Mouse (Mus musculus) mouse embryonic stem cell (cell line): ENCODE data around the gene Cmc2.

Experiments
- in situ Hi-C, 2 experiments: fragments of 300-500 bp; cut with MboI; formaldehyde crosslinking; loops; 1 replicate in 1 of 2; 3 replicates in 1 of 2; pipeline ENCODE4 v1.14.3; 2019 to 2020; ENCODE audit warnings: low sequenced_read_pairs in 2 of 2, low pct_unique_long_range_greater_than_20kb in 1 of 2, mixed read lengths in 1 of 2; ENCODE audit not compliant: unreplicated experiment in 1 of 2

Gene Cmc2

DNA sequence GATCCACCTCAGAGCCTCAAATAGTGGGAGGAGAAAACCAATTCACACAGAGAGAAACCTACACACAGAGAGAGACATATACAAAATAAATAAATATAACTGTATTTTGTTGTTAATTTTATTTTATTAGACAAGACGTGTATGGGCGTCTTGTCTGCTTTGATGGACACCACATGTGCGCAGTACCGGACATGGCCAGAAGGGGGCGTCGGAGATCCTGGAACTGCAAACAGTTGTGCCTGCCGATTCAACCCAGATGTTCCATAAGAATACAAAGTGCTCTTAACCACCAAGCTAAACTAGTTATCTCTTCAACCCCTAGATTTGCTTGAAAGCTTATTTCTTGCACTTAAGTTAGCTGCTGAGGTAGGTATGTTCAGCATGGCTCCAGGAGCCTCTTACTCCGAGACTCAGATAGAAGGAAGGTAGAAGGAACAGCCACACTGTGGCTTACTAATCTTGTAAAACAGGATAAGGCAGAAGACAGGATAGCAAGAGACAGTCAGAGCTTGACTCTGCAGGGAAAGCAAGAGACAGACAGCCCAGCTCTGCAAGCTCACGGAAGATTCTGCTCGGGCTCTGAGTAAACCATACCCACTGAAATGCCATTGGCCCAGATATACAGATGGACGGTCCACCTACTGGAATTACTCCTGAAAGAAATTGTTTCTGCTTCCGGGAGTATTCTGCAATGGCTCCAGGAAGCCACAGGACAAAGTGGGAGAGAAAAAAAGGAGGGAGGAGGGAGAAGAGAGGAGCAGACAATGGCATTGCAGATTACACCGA is 54.9 kb downstream of the Cmc2 start:
- in situ Hi-C loops: no loop called here

DNA sequence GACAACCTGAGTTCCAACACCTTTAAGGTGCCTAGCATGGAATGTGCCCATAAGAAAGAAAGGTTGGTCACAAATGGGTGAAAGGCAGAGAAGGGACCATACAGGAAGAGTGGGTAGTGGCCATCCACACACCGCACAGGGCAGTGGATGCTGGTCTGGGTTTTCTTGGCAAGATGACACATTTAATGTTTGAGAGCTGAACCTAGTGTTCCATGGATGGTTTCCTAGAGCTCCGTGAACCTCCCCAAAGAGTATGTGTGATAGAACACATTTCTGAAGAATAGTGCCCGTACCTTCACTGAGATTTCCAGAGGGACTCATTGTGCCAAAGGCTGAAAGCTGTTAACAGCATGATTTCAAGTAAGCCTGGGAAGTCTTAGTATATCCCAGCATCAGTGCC is 56.7 kb downstream of the Cmc2 start:
- in situ Hi-C loops: no loop called here

DNA sequence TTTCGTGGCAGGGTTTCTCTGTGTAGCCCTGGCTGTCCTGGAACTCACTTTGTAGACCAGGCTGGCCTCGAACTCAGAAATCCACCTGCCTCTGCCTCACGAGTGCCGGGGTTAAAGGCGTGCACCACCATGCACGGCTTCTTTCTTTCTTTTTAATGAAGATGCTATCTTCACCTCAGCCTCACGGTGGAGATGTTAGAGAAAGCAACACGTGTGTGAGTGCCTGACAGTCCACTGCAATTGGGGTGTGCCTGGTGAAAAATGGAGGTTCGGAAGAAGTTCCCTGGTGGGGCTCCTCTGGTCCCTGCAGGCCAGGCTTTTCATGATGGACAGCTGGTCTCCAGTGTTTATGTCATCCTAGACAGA is 57.2 kb downstream of the Cmc2 start:
- in situ Hi-C loops: no loop called here

DNA sequence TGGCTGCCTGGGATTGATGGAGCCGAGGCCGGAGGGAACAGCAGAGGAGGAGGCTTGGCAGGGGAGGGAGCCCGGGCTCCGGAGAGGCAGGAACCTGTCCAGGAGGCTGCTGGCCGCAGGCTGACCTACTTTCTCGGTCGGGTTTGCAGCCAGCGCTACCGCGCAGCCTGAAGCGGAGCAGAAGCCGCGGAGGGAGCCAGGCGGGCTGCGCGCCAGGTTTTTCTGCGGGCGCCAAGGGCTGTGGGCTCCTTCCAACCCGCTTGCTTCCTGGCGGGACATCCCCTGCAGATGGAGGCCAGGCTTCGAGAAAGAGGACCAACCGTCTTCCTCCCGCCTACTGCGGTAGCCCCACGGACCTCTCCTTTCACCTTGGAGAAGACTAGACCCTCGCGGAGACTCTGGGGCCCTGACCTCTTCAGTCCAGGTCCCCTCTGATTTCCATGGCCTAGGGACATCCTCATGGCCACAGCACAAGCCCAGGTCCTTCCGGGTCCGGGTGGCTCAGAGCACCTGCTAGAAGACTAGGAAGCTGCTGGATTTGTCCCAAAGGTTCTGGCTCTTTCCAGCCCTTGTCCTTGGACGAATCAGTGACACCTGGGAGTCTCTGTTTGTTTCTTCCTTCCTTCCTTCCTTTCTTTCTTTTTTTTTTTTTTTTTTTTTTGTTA is 57.8 kb downstream of the Cmc2 start:
- in situ Hi-C loops: no loop called here

DNA sequence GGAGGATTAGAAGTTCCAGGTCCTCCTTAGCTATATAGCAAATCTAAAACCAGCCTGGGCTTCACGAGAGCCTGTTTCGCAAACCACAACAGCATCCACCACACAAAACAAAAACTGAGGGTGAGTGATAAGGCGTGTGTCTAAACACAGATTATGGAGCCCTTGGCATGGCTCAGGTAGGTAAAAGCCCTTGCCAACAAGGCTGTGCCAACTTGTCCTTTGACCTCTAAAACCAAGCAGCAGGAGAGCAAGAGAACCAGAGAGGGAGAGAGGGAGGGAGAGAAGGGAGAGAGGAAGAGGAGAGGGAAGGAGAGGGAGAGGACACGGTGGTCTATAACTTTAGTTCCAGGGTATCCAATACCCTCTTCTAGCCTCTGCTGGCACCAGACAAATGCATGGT is 59.1 kb downstream of the Cmc2 start:
- in situ Hi-C loops: no loop called here

DNA sequence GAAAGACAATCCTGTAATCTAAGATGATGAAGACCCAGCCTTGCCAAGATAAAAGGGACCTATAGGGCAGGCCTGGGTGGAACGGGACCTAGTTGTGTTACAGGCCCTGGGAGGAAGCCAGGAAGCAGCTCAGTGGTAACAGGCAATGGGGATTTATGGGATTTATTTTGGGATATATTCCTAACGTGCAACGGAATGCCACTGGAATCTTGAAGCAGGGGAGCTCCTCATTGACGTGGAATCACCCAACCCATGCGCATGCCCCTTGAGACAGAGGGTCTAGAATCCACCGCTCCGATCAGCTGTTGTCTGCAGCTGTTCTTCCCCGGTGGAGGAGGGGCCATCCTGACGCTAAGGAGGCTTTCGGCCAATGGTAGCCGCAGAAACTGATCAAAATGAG is 69.2 kb downstream of the Cmc2 start:
- in situ Hi-C loops: no loop called here

DNA sequence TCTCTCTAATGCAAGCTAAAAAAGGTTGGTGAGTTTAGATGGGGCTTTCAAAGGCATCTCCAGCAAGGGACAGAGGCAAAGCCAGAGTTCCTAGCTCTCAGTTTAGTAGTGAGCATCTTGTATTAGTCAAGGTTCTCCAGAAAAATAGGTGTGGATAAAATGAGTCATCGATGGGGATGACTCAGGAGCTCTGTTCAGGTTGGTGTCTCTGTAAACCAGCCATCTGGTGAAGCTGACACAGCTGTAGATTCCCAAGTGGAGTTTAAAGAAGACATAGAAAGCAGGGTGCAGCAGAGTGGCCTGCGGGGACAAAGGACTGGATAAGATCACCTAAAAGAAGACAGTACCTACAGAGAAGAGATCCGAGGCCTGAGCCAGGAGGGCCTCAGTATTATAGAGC is 73.2 kb downstream of the Cmc2 start:
- in situ Hi-C loops: no loop called here

DNA sequence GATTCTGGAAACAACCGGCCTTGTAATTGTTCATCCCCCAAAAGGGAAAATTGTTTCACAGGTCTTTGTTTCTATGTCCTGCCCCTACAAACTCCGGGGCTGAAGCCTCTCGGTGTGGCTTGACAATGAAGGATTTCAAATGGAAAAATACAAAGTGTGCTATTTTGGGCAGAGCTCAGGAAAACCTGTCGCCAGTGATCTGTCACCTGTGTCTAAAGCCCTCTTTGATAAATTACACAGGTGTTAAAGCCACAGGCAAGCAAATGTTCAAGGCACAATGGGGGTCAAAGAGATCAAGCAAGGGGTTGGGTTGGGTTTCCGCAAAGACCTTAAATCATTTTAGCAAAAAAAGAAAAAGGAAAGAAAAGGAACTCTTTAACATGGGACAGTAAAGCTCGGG is 78.6 kb downstream of the Cmc2 start:
- in situ Hi-C loops: no loop called here
